Mouse (Mus musculus) MEL (cell line): Measurements from ENCODE around the gene St6galnac1.

ENCODE experiments used
- CTCF ChIP-seq, 3 experiments: IDR thresholded peaks in 2 of 3; conservative IDR thresholded peaks in 1 of 3; 2 replicates each; pipeline ENCODE4 v1.5.1; 2011 to 2012; ENCODE audit warnings: low read length in 3 of 3, low read depth in 2 of 3, mild to moderate bottlenecking in 2 of 3, improper control_type of control experiment in 1 of 3, inconsistent platforms in 1 of 3, mixed read lengths in 1 of 3, moderate library complexity in 1 of 3; ENCODE audit not compliant: control insufficient read depth in 1 of 3, insufficient read depth in 1 of 3, poor library complexity in 1 of 3, severe bottlenecking in 1 of 3
- MAX ChIP-seq: IDR thresholded peaks from 2 replicates; pipeline ENCODE4 v1.6.1; 2011; ENCODE audit warnings: low read length, improper control_type of control experiment
- SMC3 ChIP-seq: IDR thresholded peaks from 2 replicates; pipeline ENCODE4 v1.6.1; 2011; ENCODE audit warnings: low read depth, low read length, improper control_type of control experiment
- TBP ChIP-seq: IDR thresholded peaks from 2 replicates; pipeline ENCODE4 v1.8.0; 2011; ENCODE audit warnings: low read depth, low read length, improper control_type of control experiment
- UBTF ChIP-seq: IDR thresholded peaks from 2 replicates; pipeline ENCODE4 v1.6.1; 2012; ENCODE audit warnings: low read depth, mild to moderate bottlenecking, inconsistent platforms, low read length, improper control_type of control experiment, moderate library complexity, borderline replicate concordance; ENCODE audit not compliant: insufficient read depth

DNA sequence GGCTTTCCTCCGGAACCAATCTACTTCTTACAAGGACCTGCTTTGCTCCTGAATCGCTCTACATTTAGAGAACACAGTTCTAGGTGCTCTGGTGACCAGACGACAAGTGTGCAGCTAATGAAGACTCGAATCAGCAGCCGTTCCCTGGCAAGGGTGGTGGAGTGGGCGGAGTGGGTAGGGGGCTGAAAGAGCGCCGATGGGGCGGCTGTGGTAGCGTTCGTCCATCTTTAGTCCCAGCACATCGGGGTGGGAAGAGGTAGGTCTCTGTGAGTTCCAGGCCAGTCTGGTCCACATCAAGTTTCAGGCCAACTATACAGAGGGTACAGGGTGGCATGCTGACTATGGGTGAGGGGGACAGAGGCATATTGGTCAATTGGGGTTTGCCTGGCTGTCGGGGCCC lies 38.3 kb upstream of the St6galnac1 start:
- TF ChIP-seq CTCF (IDR thresholded peaks at IDR 0.05 in 2 of 3, conservative IDR thresholded peaks at IDR 0.05 in 1 of 3; ENCODE audit: control insufficient read depth in 1 of 3, insufficient read depth in 1 of 3, low read depth in 2 of 3, low read length in 3 of 3, poor library complexity in 1 of 3, severe bottlenecking in 1 of 3), result no peak
- no peak for TF ChIP-seq SMC3
- TF ChIP-seq MAX, result no peak
- no peak for TF ChIP-seq UBTF
- no peak for TF ChIP-seq TBP
